ENCODE assay signal across 12 mouse cellular contexts in the genomic region with DNA sequence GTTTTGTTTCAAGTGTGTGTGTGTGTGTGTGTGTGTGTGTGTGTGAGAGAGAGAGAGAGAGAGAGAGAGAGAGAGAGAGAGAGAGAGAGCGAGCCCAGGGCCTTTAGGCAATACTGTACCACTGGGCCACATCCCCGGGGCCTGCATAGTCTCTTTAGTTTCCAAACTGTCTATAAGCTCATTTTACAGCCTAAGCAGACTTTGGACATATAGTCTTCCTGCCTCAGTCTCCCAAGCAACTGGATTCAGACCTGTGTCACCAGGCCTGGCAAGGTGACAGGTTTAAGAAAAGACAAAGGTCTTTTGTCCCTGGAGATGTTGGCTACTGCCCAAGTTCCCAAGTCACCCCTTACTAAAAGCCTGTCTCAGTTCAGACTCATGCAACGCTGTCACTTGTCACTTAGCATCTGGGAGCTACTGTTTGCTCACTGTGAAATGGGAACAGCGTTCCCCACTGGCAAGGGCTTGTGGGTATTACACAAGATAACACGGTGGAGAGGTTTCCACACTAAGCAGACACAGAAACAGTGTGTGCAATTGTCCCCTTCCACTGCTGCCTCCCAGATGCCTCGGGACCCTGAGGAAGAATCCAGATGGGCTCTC.
DNase-seq lines count a peak whose midpoint lies in the region; ATAC-seq and TF ChIP-seq lines count a peak whose summit lies in the region.
"Had no signal": no experiment of that assay in that cellular context is flagged by ENCODE, and none has a peak within 500 bp of the region (broad histone marks: within the 10 kb centered on the region; RNA-seq: fewer than 3 reads in every experiment).

No protein-coding gene starts in this region.

- DNase-seq in hindbrain, embryonic 14.5 days (ENCODE audit: low spot score), result no peak
- DNase-seq in midbrain, embryonic 14.5 days, result peak; percentile 52
- no peak for DNase-seq in cerebellum, adult 9-11 months
- no peak for DNase-seq in adrenal gland, adult 8-10 months
- DNase-seq: embryo, embryonic 11 days; gastrocnemius, postnatal 10 days; heart, postnatal 14 days; kidney, adult 11 months had no signal

- TF ChIP-seq CTCF in intestine, postnatal 0 days (IDR thresholded peaks at IDR 0.05; ENCODE audit: low read depth), result 0 out of 2 replicates have a peak, but pooled peaks have one; percentile 15

- H3K4me2 ChIP-seq in hindbrain, embryonic 13.5 days, result no peak overlapping the region
- H3K4me2 ChIP-seq in hindbrain, embryonic 14.5 days (replicated peaks), result no peak overlapping the region
- no peak overlapping the region for H3K4me2 ChIP-seq in midbrain, embryonic 14.5 days (ENCODE audit: low read length)
- no peak overlapping the region for H3K4me2 ChIP-seq in midbrain, embryonic 16.5 days (ENCODE audit: low read length)
- no peak overlapping the region for H3K4me2 ChIP-seq in intestine, postnatal 0 days (replicated peaks; ENCODE audit: low read depth)
- H3K4me2 ChIP-seq: forebrain, embryonic 13.5 days had no signal

- ATAC-seq in hindbrain, embryonic 13.5 days (ENCODE audit: low FRiP score), result no peak; the same call in 1 of the 2 replicates
- ATAC-seq in hindbrain, embryonic 14.5 days (ENCODE audit: low FRiP score), result no peak
- no peak for ATAC-seq in midbrain, embryonic 14.5 days (ENCODE audit: low FRiP score, low TSS enrichment)
- ATAC-seq in midbrain, embryonic 16.5 days, result no peak
- ATAC-seq in intestine, postnatal 0 days, result peak; percentile 65
- ATAC-seq: forebrain, embryonic 13.5 days had no signal

- H3K4me3 ChIP-seq in hindbrain, embryonic 13.5 days, result no peak overlapping the region
- H3K4me3 ChIP-seq in hindbrain, embryonic 14.5 days (replicated peaks; ENCODE audit: low read length), result no peak overlapping the region
- no peak overlapping the region for H3K4me3 ChIP-seq in midbrain, embryonic 14.5 days (replicated peaks; ENCODE audit: low read depth, low read length)
- no peak overlapping the region for H3K4me3 ChIP-seq in midbrain, embryonic 16.5 days (ENCODE audit: low read depth, low read length)
- no peak overlapping the region for H3K4me3 ChIP-seq in intestine, postnatal 0 days (ENCODE audit: low read depth, low read length)
- H3K4me3 ChIP-seq: forebrain, embryonic 13.5 days had no signal

- no peaks in the 10 kb centered on the region for H3K27me3 ChIP-seq in hindbrain, embryonic 13.5 days
- H3K27me3 ChIP-seq in hindbrain, embryonic 14.5 days (ENCODE audit: control insufficient read depth, insufficient read depth, low read length), result no peaks in the 10 kb centered on the region
- no peaks in the 10 kb centered on the region for H3K27me3 ChIP-seq in midbrain, embryonic 14.5 days (ENCODE audit: control insufficient read depth, insufficient read depth, low read length)
- H3K27me3 ChIP-seq in midbrain, embryonic 16.5 days (ENCODE audit: control insufficient read depth, insufficient read depth, low read depth, low read length), result no peaks in the 10 kb centered on the region
- H3K27me3 ChIP-seq in intestine, postnatal 0 days (replicated peaks; ENCODE audit: control insufficient read depth, insufficient read depth, low read length), result no peaks in the 10 kb centered on the region

- peaks cover 20% of the 10 kb centered on the region for H3K4me1 ChIP-seq in hindbrain, embryonic 13.5 days (replicated peaks)
- 0 out of 2 replicates have a peak, but pooled peaks cover 6% of the 10 kb centered on the region for H3K4me1 ChIP-seq in hindbrain, embryonic 14.5 days (replicated peaks; ENCODE audit: control insufficient read depth, insufficient read depth, low read length)
- H3K4me1 ChIP-seq in midbrain, embryonic 14.5 days (ENCODE audit: control insufficient read depth, insufficient read depth, low read length), result no peaks in the 10 kb centered on the region
- no peaks in the 10 kb centered on the region for H3K4me1 ChIP-seq in midbrain, embryonic 16.5 days (ENCODE audit: control insufficient read depth, insufficient read depth, low read length)
- H3K4me1 ChIP-seq in intestine, postnatal 0 days (replicated peaks; ENCODE audit: control insufficient read depth, insufficient read depth, low read length), result no peaks in the 10 kb centered on the region

- 65% methylated on average over 6 of the region's 6 CpGs for WGBS in hindbrain, embryonic 13.5 days
- WGBS in hindbrain, embryonic 14.5 days, result 63% methylated on average over 6 of the region's 6 CpGs
- WGBS in midbrain, embryonic 14.5 days, result 66% methylated on average over 6 of the region's 6 CpGs
- 62% methylated on average over 6 of the region's 6 CpGs for WGBS in midbrain, embryonic 16.5 days
- WGBS in intestine, postnatal 0 days, result 42% methylated on average over 6 of the region's 6 CpGs

- H3K36me3 ChIP-seq in hindbrain, embryonic 13.5 days, result no peaks in the 10 kb centered on the region
- no peaks in the 10 kb centered on the region for H3K36me3 ChIP-seq in hindbrain, embryonic 14.5 days (replicated peaks; ENCODE audit: control insufficient read depth, insufficient read depth)
- H3K36me3 ChIP-seq in midbrain, embryonic 14.5 days (ENCODE audit: control insufficient read depth, insufficient read depth, low read length), result no peaks in the 10 kb centered on the region
- no peaks in the 10 kb centered on the region for H3K36me3 ChIP-seq in midbrain, embryonic 16.5 days (ENCODE audit: control insufficient read depth, insufficient read depth, low read length)
- H3K36me3 ChIP-seq in intestine, postnatal 0 days (ENCODE audit: control insufficient read depth, insufficient read depth), result no peaks in the 10 kb centered on the region

- H3K27ac ChIP-seq in hindbrain, embryonic 13.5 days, result 0 out of 2 replicates have a peak overlapping the region, but pooled peaks have one; percentile 40
- H3K27ac ChIP-seq in hindbrain, embryonic 14.5 days, result no peak overlapping the region
- 0 out of 2 replicates have a peak overlapping the region, but pooled peaks have one; percentile 26 for H3K27ac ChIP-seq in midbrain, embryonic 14.5 days (replicated peaks; ENCODE audit: low read depth, low read length)
- H3K27ac ChIP-seq in midbrain, embryonic 16.5 days (ENCODE audit: low read length), result no peak overlapping the region
- H3K27ac ChIP-seq in intestine, postnatal 0 days (ENCODE audit: low read depth, low read length), result no peak overlapping the region
- H3K27ac ChIP-seq: forebrain, embryonic 13.5 days had no signal

- H3K9ac ChIP-seq in hindbrain, embryonic 13.5 days, result no peak overlapping the region
- H3K9ac ChIP-seq in hindbrain, embryonic 14.5 days, result no peak overlapping the region
- H3K9ac ChIP-seq in midbrain, embryonic 14.5 days (replicated peaks; ENCODE audit: low read length), result no peak overlapping the region
- H3K9ac ChIP-seq in midbrain, embryonic 16.5 days (ENCODE audit: low read depth, low read length), result no peak overlapping the region
- no peak overlapping the region for H3K9ac ChIP-seq in intestine, postnatal 0 days (ENCODE audit: low read depth, low read length)
- H3K9ac ChIP-seq: forebrain, embryonic 13.5 days had no signal

- no peaks in the 10 kb centered on the region for H3K9me3 ChIP-seq in hindbrain, embryonic 13.5 days
- H3K9me3 ChIP-seq in hindbrain, embryonic 14.5 days (ENCODE audit: control insufficient read depth, low read length), result no peaks in the 10 kb centered on the region
- H3K9me3 ChIP-seq in midbrain, embryonic 14.5 days (ENCODE audit: control insufficient read depth, low read length), result no peaks in the 10 kb centered on the region
- H3K9me3 ChIP-seq in midbrain, embryonic 16.5 days (replicated peaks; ENCODE audit: control insufficient read depth, low read length, poor library complexity, severe bottlenecking), result no peaks in the 10 kb centered on the region
- no peaks in the 10 kb centered on the region for H3K9me3 ChIP-seq in intestine, postnatal 0 days (ENCODE audit: control insufficient read depth)
- H3K9me3 ChIP-seq: forebrain, embryonic 13.5 days had no signal

Comparison
In these comparisons a context has a peak if more than half of its experiments do, and no peak if none do; other contexts are left out.
1. H3K27ac ChIP-seq: peak in hindbrain, embryonic 13.5 days (single experiment) and midbrain, embryonic 14.5 days (single experiment); none in hindbrain, embryonic 14.5 days (single experiment), midbrain, embryonic 16.5 days (single experiment) and intestine, postnatal 0 days (single experiment).